Mouse (Mus musculus) liver, embryonic 14.5 days (tissue): ENCODE data around the gene Krt88. TPM values are rescaled to one million over a fixed set of nuclear protein-coding genes. Genes with fewer than 3 reads are reported as not detected.

Experiments
- ATAC-seq: fragments of 200-750 bp; cut with Nextera tagmentation; 2 replicates; pipeline ENCODE4 v1.8.0; 2017; ENCODE audit warnings: moderate number of reproducible peaks, mild to moderate bottlenecking, moderate library complexity; ENCODE audit not compliant: insufficient read depth
- DNase-seq, 3 experiments: peaks; one replicate each; pipeline ENCODE4 v3.0.0-alpha.2; 2012 to 2013; ENCODE audit warnings: low read depth in 3 of 3, low spot score in 3 of 3
- H3K27ac ChIP-seq: fragments of 300-500 bp; sonication (generic); 2 replicates; pipeline ENCODE4 v1.5.1; 2014; ENCODE audit warnings: moderate library complexity, mild to moderate bottlenecking, control low read depth, inconsistent platforms
- H3K27me3 ChIP-seq: fragments of 300-500 bp; sonication (generic); 2 replicates; pipeline ENCODE4 v1.6.1; 2014; ENCODE audit warnings: mild to moderate bottlenecking, low read length, moderate library complexity; ENCODE audit not compliant: control insufficient read depth, insufficient read depth
- H3K36me3 ChIP-seq: fragments of 300-500 bp; sonication (generic); replicated peaks from 2 replicates; pipeline ENCODE4 v1.6.1; 2014; ENCODE audit warnings: low read depth; ENCODE audit not compliant: control insufficient read depth, insufficient read depth
- H3K4me1 ChIP-seq, 2 experiments: fragments of 200-500 bp in 1 of 2; fragments of 300-500 bp in 1 of 2; sonication (generic) in 1 of 2; replicated peaks; 2 replicates each; pipeline ENCODE4 v1.6.1; 2012 to 2014; ENCODE audit warnings: antibody characterized with exemption in 1 of 2, inconsistent platforms in 1 of 2, low read length in 1 of 2; ENCODE audit not compliant: control insufficient read depth in 2 of 2, insufficient read depth in 2 of 2
- H3K4me2 ChIP-seq: fragments of 300-500 bp; sonication (generic); 2 replicates; pipeline ENCODE4 v1.6.1; 2014; ENCODE audit warnings: low read depth, mild to moderate bottlenecking, control low read depth, moderate library complexity
- H3K4me3 ChIP-seq, 2 experiments: fragments of 200-500 bp in 1 of 2; fragments of 300-500 bp in 1 of 2; sonication (generic) in 1 of 2; 2 replicates each; pipeline ENCODE4 v1.5.1; 2012 to 2014; ENCODE audit warnings: low read depth in 2 of 2, low read length in 2 of 2, mild to moderate bottlenecking in 2 of 2, control low read depth in 1 of 2, inconsistent platforms in 1 of 2, moderate library complexity in 1 of 2; ENCODE audit not compliant: insufficient read depth in 1 of 2
- H3K9ac ChIP-seq: fragments of 300-500 bp; sonication (generic); replicated peaks from 2 replicates; pipeline ENCODE4 v1.6.1; 2014; ENCODE audit warnings: mild to moderate bottlenecking, control low read depth, moderate library complexity
- H3K9me3 ChIP-seq: fragments of 300-500 bp; sonication (generic); 2 replicates; pipeline ENCODE4 v1.6.1; 2016; ENCODE audit warnings: low read length, mixed read lengths; ENCODE audit not compliant: control insufficient read depth
- CTCF ChIP-seq: IDR thresholded peaks from 2 replicates; pipeline ENCODE4 v1.5.1; 2016; ENCODE audit warnings: antibody characterized with exemption, low read depth, control low read depth
- EP300 ChIP-seq: IDR thresholded peaks from 2 replicates; pipeline ENCODE4 v1.6.1; 2016; ENCODE audit warnings: antibody characterized with exemption, low read depth
- WGBS: fragments of 180-500 bp; shearing (Covaris S2); extraction: QIAGEN DNeasy Blood & Tissue Kit; methylation state at CpG from one replicate; pipeline ENCODE4 v1.1.7; 2014; ENCODE audit not compliant: insufficient replicate concordance; 5-methylcytosine and 5-hydroxymethylcytosine counted together
- polyA plus RNA-seq, 2 experiments: library from polyadenylated mRNA; depleted of rRNA in 1 of 2; stranded (reverse) in 1 of 2; unstranded in 1 of 2; fragments of >200 nt; fragmentation: Nextera tagmentation in 1 of 2; extraction: Ambion mirVana in 1 of 2; gene quantifications; 2 replicates each; pipeline versions ENCODE4 v1.2.1 to v1.2.3; 2012 to 2014

Gene Krt88
- polyA plus RNA-seq, 2 experiments = not detected

- TF ChIP-seq CTCF = no peak
- no peaks in the 10 kb centered on the region for H3K36me3 ChIP-seq
- no peak for DNase-seq
Observed at GRCm38 (mm10) chr15:101455292-101455691, 7.7 kb downstream of the Krt88 start.

GRCm38 (mm10) chr15:101455891-101456290 is 8.3 kb downstream of the Krt88 start:
- no peaks in the 10 kb centered on the region for H3K4me1 ChIP-seq
- no peaks in the 10 kb centered on the region for H3K36me3 ChIP-seq
- no peak overlapping the region for H3K4me3 ChIP-seq
- H3K9me3 ChIP-seq = no peaks in the 10 kb centered on the region; the same call in 1 of the 2 replicates
- 61% methylated on average over 6 of the region's 6 CpGs for WGBS
- TF ChIP-seq EP300 = no peak
- no peak for TF ChIP-seq CTCF
- no peaks in the 10 kb centered on the region for H3K27me3 ChIP-seq
- no peak overlapping the region for H3K9ac ChIP-seq
- H3K4me2 ChIP-seq = no peak overlapping the region
- no peak overlapping the region for H3K27ac ChIP-seq
- DNase-seq (no peak), ATAC-seq (no peak)

More at GRCm38 (mm10) chr15:101455292-101455691, 7.7 kb downstream of the Krt88 start:
- Histone ChIP-seq H3K4me2 (no peak overlapping the region), H3K4me3 (no peak overlapping the region), H3K27me3 (no peaks in the 10 kb centered on the region), H3K4me1 (no peaks in the 10 kb centered on the region), H3K9me3 (no peaks in the 10 kb centered on the region; the same call in 1 of the 2 replicates), H3K9ac (no peak overlapping the region), H3K27ac (no peak overlapping the region)
- ATAC-seq = no peak
- 67% methylated on average over 2 of the region's 2 CpGs for WGBS

- no peaks in the 10 kb centered on the region for H3K36me3 ChIP-seq
- DNase-seq = no peak
- no peaks in the 10 kb centered on the region for H3K27me3 ChIP-seq
- H3K27ac ChIP-seq = no peak overlapping the region
- no peaks in the 10 kb centered on the region; the same call in 1 of the 2 replicates for H3K9me3 ChIP-seq
- WGBS = 67% methylated on average over 16 of the region's 16 CpGs
- TF ChIP-seq EP300 = no peak
- no peak for TF ChIP-seq CTCF
- H3K4me1 ChIP-seq = no peaks in the 10 kb centered on the region
- no peak overlapping the region for H3K4me3 ChIP-seq
- no peak overlapping the region for H3K9ac ChIP-seq
- ATAC-seq = no peak
- H3K4me2 ChIP-seq = no peak overlapping the region
Observed at GRCm38 (mm10) chr15:101458361-101458930, 10.9 kb downstream of the Krt88 start.

- 62% methylated on average over 14 of the region's 14 CpGs for WGBS
- no peak for TF ChIP-seq EP300
- TF ChIP-seq CTCF = peak; percentile 49
- ATAC-seq = no peak
Observed at GRCm38 (mm10) chr15:101459283-101459682, 11.7 kb downstream of the Krt88 start.

GRCm38 (mm10) chr15:101463651-101464050 is 16.1 kb downstream of the Krt88 start, which contains the start of gene Krt81:
Gene Krt81 (minus strand): TSS chr15:101463751.
- no peaks in the 10 kb centered on the region for H3K9me3 ChIP-seq
- H3K4me2 ChIP-seq = no peak within 1 kb of the TSS
- H3K36me3 ChIP-seq = no peaks in the 10 kb centered on the region
- no peak for DNase-seq
- H3K27me3 ChIP-seq = no peaks in the 10 kb centered on the region
- no peak within 1 kb of the TSS for H3K9ac ChIP-seq
- no peaks in the 10 kb centered on the region for H3K4me1 ChIP-seq
- 66% methylated on average over 13 of the region's 13 CpGs for WGBS
- no peak within 1 kb of the TSS for H3K4me3 ChIP-seq
- ATAC-seq = no peak
- TF ChIP-seq CTCF = no peak
- TF ChIP-seq EP300 = no peak
- no peak within 1 kb of the TSS for H3K27ac ChIP-seq

More at GRCm38 (mm10) chr15:101459283-101459682, 11.7 kb downstream of the Krt88 start:
- no peak overlapping the region for H3K4me2 ChIP-seq
- H3K27ac ChIP-seq = no peak overlapping the region
- no peak overlapping the region for H3K9ac ChIP-seq
- no peaks in the 10 kb centered on the region for H3K27me3 ChIP-seq
- H3K9me3 ChIP-seq = no peaks in the 10 kb centered on the region; the same call in 1 of the 2 replicates
- H3K4me1 ChIP-seq = no peaks in the 10 kb centered on the region
- H3K4me3 ChIP-seq = no peak overlapping the region
- DNase-seq = no peak
- H3K36me3 ChIP-seq = no peaks in the 10 kb centered on the region
